Mouse (Mus musculus) thymus, postnatal 36 days (tissue): ENCODE data around the gene Meis2.

Experiments
- DNase-seq, 2 experiments: peaks; one replicate each; pipeline ENCODE4 v3.0.0; 2022; ENCODE audit warnings: mixed read lengths in 2 of 2

Gene Meis2

GRCm38 (mm10) chr2:115993877-115994276 lies 71.8 kb downstream of the Meis2 start:
- DNase-seq, result no peak

DNA sequence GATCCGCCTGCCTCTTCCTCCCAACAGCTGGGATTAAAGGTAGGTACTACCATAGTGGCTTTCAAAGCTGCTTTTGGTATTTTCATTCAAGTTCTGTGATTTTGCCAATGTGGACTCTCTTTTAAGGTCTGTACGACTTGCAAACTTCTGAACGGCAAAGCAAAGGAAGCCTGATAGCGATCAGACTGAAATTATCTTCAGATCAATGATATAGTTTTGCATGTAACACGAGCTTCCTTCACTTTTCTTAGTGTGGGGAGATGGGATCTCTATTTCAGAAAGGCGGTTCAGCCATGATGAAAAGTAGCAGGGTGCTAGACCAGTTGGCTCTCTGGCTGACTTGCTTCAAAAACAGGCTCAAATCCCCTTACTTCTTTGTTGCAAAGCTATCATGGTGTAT lies 76.4 kb downstream of the Meis2 start:
- DNase-seq, result no peak

DNA sequence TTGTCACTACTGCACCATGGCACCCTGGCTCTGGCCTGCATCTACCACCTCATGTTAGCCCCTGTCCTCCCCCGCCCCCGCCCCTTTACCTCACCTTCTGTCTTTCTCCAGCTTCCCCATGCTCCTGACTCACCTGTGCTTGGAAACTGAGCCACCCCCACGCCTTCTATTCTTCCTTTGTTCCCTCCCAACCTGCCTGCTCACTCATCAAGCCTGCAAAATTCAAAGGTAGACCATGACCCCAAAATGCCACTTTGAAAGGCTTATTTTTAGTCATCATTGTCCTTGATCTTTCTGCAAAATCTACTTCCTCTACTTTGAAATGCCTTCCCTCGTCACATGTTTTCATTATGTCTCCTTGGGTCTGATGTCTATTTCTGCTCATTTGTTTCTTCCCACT lies 77.2 kb downstream of the Meis2 start:
- no peak for DNase-seq

DNA sequence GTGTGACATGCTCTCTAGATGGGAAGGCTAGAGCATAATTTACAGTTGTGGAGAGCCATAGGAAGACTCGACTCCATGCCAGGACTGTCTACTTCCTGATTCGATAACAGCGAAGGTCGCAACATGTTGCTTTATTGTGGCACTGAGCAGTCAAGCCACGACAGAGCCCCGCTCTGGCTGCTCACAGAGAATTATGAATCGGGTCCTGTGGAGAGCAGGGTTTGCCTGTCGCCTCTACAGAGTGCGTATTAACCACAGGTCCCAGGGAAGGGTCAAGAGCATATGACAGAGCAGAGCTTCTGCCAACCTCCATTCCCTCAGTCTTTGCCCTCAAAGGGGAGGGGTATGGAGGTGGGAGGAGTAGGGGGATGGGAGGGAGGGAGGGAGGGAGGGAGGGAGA lies 80.7 kb downstream of the Meis2 start:
- DNase-seq, result no peak

DNA sequence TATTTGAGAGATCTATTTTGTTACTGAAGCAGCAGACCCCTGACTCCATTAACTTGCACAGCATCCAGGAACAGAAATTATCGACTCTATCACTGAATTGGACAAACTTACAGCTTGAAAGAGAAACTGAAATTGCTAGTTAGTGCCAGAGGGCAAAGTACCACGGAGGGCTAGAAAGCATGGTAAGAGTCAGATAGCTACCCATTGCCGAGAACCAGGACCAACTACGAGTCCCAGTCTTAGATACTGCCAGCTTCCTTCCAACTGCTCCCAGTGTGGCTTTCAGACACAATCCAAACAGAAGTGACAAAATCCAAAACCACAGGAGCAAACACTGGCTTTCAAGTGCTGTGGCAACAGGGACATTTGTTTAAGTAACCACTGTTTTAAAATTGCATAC lies 81.2 kb downstream of the Meis2 start:
- DNase-seq, result no peak

DNA sequence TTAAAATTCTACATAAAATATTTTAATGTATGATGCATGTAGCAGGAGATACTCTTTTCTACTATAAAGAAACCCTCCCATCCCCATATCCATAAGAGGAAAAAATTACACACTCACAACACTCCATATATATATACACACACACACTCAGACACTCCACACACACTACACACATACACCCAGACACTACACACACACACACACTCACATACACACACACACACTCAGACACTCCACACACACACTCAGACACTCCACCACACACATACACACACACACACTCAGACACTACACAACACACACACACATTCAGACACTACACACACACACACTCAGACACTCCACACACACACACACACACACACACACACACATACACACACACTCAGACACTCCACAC lies 85.1 kb downstream of the Meis2 start:
- DNase-seq, result no peak

DNA sequence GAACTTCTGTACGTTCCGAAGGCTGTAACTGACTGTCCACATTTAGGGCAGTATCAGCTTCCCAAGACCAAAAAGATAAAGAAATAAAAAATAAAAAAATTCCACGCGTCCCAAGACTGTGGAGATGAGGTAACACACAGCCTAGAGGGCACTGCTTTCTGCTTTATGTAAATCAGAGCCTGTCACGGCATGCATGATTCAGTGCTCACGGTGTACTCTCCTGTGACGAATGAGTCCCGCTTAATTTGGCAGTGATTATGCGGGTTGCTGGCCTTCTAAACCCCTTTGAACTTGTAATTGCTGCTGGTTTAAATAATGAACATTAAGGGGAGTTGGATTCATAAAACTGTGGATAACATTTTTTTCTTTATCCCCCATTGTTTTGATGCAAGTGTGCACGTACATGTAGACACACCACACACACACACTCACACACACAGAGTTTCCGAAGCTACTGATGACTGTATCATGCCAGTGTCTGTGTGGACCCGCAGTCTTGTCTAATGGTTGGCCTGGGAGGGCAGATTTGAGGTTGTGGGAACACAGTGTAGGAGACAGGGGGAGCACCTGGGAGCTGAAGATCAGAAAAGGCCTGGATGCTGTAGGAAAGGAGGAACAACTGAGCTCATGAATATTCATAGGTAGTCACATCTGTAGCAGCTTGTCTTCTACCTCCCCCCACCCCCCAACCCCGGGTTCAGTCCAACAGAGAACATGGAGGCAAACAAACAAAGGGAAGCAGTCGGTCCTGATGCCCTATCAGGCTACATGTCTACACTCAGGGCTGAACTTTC lies 85.8 kb downstream of the Meis2 start:
- DNase-seq, result no peak

DNA sequence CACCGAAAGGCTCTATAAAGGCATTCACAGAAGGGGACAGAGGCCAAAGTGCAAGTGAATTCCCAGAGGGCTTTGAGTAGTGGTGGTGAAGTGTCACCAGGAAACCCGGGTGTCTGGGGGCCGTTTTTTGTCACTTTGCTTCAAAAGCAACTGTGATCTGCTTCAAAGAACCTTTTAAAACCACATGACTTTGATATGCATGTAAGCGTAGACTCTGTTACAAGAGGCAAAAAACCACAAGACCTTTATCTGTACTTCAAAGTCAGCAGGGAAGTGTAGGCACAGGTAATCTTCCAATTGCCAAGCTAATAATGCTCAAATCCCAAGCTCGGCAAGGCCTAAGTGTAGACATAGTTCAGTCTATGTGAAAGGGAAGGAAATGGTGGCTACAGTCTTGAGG lies 87.0 kb downstream of the Meis2 start:
- DNase-seq, result no peak

GRCm38 (mm10) chr2:115971296-115971805 lies 94.3 kb downstream of the Meis2 start:
- DNase-seq, result no peak

DNA sequence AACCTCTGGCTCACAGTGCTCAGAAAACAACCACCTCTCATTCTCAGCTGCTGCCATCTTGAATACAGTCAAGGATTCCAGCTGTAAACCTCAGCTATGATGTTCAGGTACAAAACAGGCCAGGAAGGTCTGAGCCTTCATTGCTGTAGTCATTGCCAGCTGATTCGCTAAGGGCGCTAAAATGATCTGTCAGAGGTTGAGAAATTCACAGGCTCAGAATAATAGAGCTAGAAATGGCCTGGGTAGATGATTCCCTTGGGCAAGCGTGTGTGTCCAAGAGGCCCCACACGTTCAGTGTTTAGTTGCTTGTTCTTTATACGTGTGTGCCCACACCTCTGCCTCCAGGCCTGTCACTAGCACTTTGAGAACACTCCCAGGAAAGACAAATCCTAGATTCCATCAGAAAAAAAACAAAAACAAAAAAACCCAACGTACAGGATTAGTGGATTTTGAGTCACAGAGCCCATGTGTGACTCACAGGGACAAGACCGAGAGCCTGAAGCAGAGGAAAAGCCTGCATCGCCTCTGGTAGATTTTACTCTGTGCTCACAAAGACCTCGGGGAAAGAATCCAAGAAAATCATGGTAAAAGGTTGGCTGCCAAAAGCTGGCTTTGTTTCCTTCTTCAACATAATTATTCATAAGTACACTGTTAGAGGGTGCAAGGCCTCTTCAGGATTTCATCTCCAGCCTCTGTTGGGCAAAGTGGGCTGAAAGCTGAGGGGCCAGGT lies 95.4 kb downstream of the Meis2 start:
- DNase-seq, result no peak

GRCm38 (mm10) chr2:115969201-115969600 lies 96.4 kb downstream of the Meis2 start:
- no peak for DNase-seq

DNA sequence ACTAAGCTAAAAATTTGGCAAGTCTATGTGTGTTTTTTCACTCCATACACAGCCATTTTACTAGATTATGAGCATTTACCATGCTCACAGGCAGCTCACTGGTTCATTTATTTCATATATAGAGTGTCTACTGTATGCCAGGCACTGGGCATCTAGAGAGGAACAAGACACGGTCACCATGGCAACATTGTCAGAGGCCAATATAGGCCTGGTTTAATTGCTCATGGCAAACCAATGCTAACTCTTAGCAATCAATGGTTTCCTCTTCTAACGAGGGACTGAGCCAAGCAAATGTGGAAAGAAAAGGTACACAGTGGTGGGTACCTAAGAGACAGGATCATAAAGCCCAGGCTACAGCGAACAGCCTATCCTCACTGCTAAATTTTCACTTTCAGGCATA lies 100.7 kb downstream of the Meis2 start:
- DNase-seq, result no peak

- no peak for DNase-seq
Observed at GRCm38 (mm10) chr2:115963293-115963835, 102.3 kb downstream of the Meis2 start.

- DNase-seq, result no peak
Observed at GRCm38 (mm10) chr2:115962728-115963127, 102.9 kb downstream of the Meis2 start.

- no peak for DNase-seq
Observed at GRCm38 (mm10) chr2:115962113-115962512, 103.5 kb downstream of the Meis2 start.

DNA sequence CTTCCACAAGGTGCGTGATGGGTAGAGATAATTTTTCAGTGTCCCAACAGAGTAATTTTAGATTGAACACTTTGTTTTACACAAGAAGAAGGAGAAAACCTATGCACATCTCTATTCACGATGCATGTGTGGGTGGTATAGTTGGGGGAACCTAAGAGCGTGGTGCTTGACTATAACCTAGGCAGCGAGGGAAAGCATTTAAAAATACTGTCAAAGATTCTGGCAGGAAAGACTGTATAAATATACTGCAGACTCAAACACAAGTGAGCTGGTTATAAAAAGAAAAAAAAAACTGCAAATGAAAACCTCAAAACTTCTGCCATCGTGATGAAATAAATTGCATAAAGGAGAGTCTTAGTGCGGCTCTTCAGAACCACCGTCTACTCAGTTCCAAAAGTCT lies 105.0 kb downstream of the Meis2 start:
- no peak for DNase-seq

DNA sequence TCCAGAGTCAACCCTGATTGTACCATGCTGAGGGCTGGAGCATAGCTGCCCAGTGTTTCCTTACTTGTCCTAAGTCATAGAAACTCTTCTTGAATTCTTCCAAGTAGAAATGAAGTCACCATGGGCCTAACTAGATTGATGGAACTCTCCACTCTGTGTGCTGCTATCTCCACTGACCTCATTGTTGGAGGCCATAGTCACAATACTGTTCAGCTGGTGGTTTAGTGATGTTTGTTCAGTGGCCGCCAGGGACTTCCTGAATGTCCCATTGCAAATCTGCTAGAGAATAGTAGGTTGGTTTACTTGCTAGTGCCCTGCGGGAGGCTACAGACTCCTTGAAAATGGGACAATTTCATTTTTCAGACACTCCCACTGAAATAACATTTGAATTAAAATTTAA lies 108.9 kb downstream of the Meis2 start:
- DNase-seq, result no peak

GRCm38 (mm10) chr2:115950645-115951044 lies 115.0 kb downstream of the Meis2 start:
- DNase-seq, result no peak

GRCm38 (mm10) chr2:115948630-115949426 lies 116.8 kb downstream of the Meis2 start:
- no peak for DNase-seq

DNA sequence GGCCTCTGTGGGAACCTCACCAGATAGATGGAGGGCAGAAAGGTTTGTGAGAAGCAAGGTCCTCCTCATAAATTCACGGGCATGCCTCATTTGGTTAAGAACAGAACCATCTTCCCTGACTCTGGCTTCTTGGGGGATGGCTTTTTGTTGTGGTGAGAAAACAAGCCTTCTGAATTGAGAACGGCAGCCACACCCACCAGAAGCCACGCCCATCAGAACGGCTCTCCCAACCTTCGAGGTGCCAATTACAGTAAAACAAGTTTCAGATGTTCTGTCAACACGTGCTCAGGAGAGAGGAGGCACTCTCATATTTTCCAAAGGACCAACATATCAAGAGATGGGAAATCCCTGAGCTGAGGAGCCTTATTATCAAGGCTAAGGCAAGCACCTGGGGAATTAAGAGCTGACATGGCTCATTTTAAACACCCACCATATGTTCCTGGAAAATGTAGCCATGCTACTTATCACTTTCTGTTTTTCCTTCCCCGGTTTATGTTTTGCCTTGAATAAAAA lies 117.9 kb downstream of the Meis2 start:
- no peak for DNase-seq

DNA sequence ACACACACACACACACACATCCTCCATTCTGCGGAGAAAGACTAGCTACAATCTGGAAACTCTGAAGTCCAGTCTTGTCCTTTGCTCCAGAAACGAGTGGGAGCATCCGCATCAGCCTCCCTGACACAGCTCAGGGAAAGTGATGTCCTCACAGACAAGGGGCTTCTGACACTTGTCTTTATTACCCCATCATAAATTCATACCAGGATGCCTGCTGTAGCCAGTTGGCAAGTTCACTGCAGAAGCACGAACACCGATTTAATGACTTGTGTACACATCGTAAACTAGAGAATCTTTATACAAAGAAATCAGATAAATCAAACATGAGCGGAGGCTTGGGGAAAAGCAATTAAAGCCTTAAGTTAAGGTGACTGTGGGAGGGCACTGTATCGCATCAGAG lies 122.6 kb downstream of the Meis2 start:
- no peak for DNase-seq

DNA sequence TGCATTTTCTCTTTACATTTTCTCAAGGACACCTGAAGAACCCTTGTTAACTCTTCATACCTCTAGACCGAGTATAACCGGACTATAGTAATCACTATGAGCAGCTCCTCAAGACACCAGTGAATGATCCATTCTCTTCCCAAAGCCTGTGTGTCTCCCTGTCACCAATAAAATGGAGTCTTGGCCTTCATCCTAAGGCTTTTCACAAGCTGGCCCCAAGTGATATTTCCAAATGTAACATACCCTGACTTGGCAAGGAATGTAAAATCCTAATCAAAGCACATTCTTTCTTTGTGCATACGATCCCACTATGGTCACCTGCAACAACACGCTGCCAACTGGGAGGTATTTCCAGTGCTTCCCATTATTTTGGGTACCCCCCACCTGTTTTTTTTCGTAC lies 125.8 kb downstream of the Meis2 start:
- no peak for DNase-seq
